Mouse (Mus musculus) splenic B cell, adult 2 months (primary cell): ENCODE data around the gene Cic.
"Not testable (repeated sequence)": the region's sequence is repeated elsewhere in the genome, so short reads cannot be mapped to it uniquely, and the experiment has no call there.

Experiments used
- DNase-seq: peaks from one replicate; pipeline ENCODE4 v3.0.0-alpha.2; 2011; ENCODE audit warnings: low read depth, low spot score
- H3K27me3 ChIP-seq: 2 replicates; pipeline ENCODE4 v1.6.1; 2012; ENCODE audit warnings: mild to moderate bottlenecking, low read length, moderate library complexity, mixed read lengths; ENCODE audit not compliant: control insufficient read depth, poor library complexity, insufficient read depth, severe bottlenecking
- H3K36me3 ChIP-seq: 2 replicates; pipeline ENCODE4 v1.6.1; 2012; ENCODE audit warnings: mild to moderate bottlenecking, low read length, moderate library complexity, mixed read lengths; ENCODE audit not compliant: control insufficient read depth, poor library complexity, insufficient read depth, severe bottlenecking

The Cic gene

DNA sequence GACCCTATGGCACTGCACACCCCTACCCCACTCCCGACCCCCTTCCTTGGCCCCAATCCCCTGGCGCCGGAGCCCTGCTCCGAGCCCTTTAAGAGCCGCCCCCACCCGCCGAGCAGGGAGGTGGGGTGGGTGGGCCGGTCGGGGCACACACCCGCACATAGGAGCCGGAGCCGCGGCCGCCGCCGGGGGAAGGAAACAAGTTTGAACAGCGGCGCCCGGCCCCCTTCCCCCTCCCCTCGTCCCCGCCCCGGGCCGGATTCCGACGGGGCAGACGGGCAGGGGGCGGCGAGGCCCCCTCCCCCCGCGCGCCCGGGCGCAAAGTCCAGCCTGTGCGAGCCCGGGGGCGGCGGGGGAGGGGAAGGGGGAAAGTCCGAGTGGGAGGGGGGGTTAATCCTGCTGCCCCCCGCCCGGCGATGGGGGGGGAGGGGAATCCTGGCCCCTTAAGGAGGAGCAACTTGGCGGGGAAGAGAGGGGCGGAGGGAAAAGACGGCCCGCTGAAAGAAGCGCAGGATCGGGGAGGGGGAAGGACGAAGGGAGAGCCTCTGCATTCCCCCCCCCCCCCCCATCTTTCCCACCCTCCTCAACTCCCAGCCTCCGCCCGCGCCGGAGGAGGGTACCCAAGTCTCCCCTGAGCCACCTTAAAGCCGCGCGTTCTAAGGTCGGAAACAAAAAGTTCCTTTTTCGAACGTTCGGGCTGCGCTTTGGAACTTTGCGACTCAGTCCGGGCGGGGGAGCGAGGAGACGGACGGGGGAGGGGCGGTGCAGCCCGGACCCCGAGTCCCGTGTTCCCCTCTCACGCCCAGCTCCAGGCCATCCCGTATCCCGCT is 18.0 kb upstream of the Cic start:
- no peaks in the 10 kb centered on the region; the same call in 1 of the 2 replicates for H3K36me3 ChIP-seq
- peak; percentile 80 for DNase-seq
- no peaks in the 10 kb centered on the region; the same call in 1 of the 2 replicates for H3K27me3 ChIP-seq

DNA sequence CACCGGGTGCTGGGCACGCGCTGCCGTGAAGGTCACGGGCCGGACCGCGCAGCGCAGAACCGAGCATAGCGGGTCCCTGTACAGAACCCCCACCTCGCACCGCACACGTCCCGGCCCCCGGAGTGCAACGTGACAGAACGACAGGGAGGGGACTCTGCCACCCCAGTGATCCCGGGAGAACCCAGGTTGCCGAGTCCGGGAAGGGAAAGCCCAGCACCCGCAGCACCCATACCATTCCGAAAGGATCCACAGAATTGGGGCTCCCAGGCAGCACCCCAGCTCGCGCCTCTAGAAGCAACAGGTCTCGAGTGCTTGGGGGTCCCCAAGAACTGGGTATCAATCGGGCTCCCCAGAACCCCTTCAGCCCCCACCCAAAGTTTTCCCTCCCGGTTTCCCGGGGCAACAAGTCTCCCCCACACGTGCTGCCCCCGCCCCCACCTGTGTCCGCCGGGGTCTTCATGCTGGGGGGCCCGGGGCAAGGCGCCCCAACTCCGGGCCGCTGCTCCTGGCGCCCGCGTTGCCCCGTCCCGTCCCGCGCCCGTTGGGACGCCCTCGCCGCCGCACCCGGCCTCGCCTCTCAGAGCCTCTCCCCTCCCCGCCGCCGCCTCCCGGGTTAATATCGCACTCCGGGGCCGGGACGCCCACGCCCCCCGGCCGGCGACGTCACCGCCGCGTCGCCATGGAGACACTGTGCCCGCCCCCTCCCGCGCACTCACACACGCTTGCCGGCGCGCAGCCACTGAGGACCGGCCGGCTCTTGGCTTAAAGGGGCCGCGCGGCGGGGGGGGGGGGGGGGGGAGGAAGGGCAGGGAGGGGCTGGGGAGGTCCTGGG is 17.1 kb upstream of the Cic start, which contains the start of gene Erf:
Erf (minus strand) TSS at position 621 of the 832 bp plus-strand sequence.
- peak; percentile 97 for DNase-seq
- Histone ChIP-seq H3K36me3 (no peaks in the 10 kb centered on the region), H3K27me3 (no peaks in the 10 kb centered on the region; the same call in none of the 2 replicates)

DNA sequence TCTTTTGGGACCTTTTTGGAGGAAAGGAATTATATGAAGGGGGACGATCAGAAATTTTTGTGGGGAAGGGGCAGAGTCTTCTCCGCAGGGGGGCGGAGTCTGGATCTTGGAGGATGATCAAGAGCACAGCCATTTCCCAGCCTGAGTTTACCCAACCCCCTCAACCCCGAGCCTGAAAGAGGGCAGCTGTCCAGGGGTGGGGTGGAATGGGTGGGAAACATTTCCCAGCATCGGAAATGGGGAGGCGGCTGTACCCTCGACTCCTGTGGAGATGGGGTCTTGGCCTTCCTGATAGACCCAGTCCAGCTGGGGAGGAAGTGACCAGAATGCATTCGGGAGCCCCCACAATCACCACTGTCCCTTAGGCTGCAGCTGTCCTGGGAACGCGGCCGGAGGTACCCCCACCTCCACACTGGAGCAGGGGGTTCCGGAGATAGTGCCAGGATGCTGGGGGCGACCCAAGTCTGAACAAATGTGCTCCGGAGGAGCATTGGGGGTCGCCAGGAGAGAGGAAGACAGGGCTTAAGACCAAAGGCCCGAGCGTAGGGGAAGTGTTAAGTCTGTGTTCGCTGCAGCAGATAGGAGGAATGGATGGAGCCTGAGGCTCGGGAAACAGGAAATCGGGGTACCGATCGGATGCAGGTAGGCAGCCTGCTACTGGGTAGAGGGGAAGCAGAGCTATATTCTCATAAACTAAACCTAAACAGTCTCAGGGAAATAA is 16.3 kb upstream of the Cic start:
- Histone ChIP-seq H3K27me3 (no peaks in the 10 kb centered on the region; the same call in none of the 2 replicates), H3K36me3 (no peaks in the 10 kb centered on the region)
- peak; percentile 27 for DNase-seq

DNA sequence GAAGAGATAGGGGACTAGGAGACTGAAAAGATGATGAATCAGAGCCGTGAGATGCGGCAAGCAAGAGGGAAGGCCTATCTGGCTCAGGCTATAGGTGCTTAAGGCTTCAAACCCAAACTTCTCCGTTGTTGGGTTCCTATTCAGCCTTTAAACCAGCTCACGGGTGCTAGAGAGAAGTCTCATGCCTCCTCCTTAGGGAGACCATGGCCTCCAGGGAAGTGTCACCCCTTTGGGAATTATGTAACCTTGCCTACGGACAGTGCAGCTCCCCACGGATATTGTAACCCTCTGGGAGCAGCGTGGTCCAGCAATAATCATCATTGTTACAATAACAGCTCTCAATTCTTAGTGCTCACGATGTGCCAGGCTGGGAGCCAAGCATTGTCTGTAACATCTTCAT is 15.7 kb upstream of the Cic start:
- Histone ChIP-seq H3K36me3 (no peaks in the 10 kb centered on the region), H3K27me3 (no peaks in the 10 kb centered on the region; the same call in none of the 2 replicates)

DNA sequence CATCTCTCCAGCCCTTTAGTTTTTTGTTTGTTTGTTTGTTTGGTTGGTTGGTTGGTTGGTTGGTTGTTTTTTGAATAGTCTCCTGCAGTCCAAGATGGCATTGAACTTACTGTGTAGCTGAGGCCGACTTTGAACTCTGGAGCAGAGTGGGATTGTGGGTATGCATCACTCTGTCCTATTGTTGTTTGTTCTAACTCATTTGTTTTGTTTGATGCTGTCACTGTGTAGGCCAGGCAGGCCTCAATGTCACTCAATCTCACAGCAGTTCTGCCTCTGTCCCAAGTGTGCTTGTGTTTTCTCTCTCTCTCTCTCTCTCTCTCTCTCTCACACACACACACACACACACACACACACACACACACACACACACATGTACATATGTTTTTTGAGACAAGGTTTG is 5.6 kb upstream of the Cic start:
- H3K27me3 ChIP-seq: no peaks in the 10 kb centered on the region
- H3K36me3 ChIP-seq: no peaks in the 10 kb centered on the region
- no peak for DNase-seq

More for the DNA sequence above, 15.7 kb upstream of the Cic start:
- DNase-seq: no peak

DNA sequence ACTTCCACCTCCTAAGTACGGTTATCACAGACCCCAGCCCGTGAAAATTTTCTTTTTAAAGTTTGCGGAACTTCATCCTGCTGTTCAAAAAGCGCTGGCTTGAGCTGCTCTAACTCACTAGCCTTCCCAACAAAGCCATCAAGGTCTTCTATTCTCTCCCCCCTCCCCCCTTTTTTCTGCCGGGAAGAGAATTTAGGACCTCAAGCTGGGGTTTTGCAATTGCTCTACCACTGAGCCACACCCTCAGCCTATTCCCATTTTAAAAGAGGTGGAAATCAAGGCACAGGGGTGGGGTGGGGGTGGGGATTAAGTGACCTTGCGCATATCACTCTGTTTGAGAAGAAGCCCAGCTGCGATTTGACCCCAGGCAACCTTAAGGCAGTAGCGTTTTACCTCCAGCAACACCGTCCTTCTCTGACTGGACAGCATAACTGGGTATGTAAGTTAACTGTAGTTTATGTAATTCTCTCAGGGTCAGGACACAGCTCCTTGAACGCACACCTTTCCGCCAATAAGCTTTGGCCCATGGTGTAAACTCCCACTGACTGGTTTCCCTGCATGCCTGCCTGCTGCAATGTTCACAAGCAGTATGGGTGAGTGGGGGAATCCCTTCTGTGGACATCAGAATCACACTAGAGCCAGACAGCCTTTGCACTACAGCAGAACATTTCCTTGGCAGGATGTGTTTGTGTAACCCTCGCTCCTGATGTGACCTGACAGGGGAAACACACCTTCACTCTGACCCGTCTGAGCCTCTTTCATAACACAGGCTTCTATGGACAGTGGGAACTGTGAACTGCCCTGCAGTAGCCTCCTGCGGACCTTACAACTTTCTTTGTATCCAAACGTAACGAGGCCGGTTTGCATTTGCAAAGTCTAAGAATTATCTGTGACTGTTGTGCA is 3.3 kb upstream of the Cic start:
- DNase-seq: no peak
- Histone ChIP-seq H3K36me3 (no peaks in the 10 kb centered on the region), H3K27me3 (no peaks in the 10 kb centered on the region)

DNA sequence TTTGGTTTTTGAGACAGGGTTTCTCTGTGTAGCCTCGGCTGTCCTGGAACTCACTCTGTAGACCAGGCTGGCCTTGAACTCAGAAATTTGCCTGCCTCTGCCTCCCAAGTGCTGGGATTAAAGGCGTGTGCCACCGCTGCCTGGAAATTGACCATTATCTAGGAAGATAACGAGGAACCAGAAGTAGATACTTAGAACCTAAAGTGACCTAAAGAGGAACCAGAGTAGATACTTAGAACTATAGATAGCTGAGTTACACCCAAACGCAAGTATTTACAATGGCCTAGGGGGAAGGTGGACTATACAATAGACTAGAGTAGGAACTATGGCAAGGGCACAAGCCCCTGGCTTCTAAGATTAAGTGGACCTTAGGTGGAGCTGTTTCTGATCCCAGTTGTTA is 1.8 kb upstream of the Cic start:
- not testable (repeated sequence) for H3K27me3 ChIP-seq, H3K36me3 ChIP-seq, DNase-seq

DNA sequence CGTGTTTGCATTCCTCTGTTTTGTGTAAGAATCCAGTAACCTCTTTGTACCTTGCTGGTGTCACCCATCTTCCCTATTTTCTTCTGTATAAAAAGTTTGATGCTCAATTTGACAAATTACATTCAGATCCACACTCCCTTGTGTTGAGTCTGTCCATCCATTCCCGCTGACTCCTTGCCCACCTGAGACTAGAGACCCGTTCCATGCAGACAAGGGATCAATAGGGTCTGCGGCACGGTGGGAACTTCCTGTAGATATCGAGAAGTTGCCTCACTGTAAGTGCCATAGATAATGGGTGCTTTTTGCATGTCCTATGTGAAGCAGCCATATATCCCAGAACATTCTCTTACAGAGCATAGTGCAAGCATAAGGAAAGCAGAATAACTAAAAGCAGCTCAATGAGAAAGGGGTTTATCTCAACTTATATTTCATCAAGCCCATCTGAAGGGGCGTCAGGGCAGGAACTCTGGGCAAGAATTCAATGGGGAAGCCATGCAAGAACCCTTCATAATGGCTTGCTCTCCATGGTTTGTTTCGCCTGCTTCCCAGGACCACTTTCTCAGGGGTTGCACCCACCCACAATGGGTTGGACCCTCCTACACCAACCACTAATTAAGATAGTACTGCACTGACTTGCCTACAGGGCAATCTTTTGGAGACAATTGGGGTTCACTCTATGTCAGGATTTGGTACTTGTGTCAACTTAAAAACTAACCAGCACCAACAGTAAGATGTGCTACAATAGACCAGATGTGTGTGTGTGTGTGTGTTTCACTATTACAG is 1.1 kb upstream of the Cic start:
- Histone ChIP-seq H3K27me3 (no peaks in the 10 kb centered on the region), H3K36me3 (no peaks in the 10 kb centered on the region)
- DNase-seq: no peak

DNA sequence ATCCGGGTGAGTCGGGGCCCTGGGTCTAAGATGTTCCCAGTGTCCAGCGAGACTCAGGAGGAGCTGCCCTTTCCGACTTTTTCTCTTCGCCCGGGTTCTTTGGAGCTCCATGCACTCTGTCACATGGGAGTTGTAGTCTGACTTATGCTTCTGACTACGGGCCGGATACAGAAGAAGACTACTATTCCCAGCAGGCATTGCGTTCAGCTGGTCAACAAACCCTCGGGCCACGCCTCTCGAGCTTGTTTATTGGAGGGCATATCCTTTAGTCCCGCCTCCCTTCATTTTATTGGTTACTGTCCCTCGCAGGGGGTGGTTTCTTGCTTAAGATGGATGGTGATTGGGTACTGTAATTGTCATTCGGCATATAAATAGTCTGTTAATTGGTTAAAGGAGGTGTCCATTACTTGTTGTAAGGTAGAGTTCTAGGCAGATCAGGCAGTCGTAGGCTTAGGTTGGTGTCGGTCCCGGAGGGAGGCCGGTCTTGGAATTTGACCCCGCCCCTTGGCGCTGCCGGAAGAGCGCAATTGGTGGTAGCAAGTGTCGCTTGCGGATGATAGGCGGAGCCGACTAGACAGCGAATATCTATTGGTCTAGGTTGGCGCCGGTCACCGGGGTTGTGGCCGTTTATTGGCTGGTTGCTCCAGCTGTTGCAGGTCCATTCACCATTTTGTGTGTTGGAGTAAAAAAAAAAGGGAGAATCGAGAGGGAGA is 403 bp downstream of the Cic start:
- H3K36me3 ChIP-seq: peaks cover 3% of the 10 kb centered on the region
- DNase-seq: peak; percentile 100
- H3K27me3 ChIP-seq: no peaks in the 10 kb centered on the region

DNA sequence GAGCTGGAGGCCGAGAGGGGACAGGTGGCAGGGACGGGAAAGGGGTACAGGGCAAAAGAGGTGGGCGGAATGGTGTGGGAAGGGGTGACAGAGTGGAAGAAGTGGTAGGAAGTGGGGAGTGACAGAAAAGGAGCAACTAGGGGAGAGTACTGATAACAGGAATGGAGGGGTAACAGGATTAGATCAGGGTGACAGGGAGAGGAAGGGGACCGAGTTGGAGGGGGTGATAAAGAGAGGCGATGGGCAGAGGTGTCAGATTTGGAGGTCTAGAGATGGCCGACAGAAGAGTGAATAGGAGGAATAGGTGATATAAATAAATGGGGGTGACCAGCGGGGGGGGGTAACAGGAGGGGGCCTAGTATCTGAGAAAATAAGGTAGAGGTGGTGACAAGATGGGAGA is 1.1 kb downstream of the Cic start:
- DNase-seq: no peak
- Histone ChIP-seq H3K27me3 (no peaks in the 10 kb centered on the region), H3K36me3 (peaks cover 3% of the 10 kb centered on the region)

DNA sequence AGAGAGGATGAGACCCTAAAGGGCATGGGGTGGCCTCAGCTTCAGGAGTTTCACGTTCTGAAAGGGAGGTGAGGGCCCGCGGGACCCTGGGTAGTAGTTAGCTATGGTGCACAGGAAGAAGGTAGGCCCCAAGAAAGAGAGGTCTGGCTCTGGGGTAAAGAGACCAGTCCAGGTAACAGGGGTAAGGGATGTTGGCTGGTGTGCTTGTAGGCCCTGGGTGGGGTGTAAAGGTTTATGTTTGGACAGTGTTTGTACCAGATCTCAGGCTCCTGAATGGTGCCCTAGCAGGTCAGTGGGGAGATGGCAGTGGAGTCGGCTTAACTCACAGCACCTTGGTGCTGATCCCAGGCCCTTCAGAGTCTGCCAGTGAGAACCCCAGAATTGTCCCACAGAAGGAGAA is 1.5 kb downstream of the Cic start:
- Histone ChIP-seq H3K36me3 (peaks cover 3% of the 10 kb centered on the region), H3K27me3 (no peaks in the 10 kb centered on the region)
- peak; percentile 29 for DNase-seq

DNA sequence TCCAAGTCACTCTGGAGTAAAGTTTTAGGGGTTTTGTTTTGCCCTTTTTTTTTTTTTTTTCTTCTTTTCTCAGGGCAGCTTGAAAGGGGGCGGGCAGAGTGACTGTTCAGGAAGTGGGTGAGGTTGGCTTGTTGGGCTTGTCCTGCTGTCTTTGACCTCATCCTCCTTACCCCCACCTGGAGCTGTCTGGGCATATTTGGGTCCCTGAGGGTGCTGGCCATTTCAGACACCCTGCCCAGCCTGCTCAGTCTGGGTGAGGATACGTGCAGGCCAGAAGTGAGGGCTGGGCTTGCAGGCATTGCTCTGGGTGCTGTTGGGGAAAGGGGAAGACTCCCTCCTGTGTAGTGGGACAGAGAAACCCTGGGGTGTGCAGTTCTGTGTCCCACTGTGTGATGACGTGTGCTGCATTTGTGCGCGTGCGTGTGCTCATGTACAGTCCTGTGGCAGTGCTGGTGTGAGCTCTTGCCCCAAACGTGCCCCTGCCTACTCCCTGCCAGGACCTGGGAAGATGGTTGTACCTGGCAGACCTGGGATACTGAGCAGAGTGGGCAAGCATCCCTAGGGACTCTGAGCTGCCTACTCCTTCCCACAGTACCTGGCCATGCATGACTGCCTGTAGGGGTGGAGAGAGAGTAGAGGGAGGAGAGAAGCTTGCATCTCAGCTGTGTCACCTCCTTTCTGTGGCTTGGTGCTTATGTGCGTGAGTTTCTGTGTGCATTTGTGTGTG is 2.2 kb downstream of the Cic start:
- no peaks in the 10 kb centered on the region for H3K27me3 ChIP-seq
- DNase-seq: peak; percentile 69
- peaks cover 3% of the 10 kb centered on the region for H3K36me3 ChIP-seq
